Mouse (Mus musculus): ENCODE results near the gene Rac2. TPM values are rescaled to one million over a fixed set of nuclear protein-coding genes. Genes with fewer than 3 reads are reported as not detected.

Rac2 gene
- polyA plus RNA-seq, 1 experiment from 2014 or later = 6.7 TPM

DNA sequence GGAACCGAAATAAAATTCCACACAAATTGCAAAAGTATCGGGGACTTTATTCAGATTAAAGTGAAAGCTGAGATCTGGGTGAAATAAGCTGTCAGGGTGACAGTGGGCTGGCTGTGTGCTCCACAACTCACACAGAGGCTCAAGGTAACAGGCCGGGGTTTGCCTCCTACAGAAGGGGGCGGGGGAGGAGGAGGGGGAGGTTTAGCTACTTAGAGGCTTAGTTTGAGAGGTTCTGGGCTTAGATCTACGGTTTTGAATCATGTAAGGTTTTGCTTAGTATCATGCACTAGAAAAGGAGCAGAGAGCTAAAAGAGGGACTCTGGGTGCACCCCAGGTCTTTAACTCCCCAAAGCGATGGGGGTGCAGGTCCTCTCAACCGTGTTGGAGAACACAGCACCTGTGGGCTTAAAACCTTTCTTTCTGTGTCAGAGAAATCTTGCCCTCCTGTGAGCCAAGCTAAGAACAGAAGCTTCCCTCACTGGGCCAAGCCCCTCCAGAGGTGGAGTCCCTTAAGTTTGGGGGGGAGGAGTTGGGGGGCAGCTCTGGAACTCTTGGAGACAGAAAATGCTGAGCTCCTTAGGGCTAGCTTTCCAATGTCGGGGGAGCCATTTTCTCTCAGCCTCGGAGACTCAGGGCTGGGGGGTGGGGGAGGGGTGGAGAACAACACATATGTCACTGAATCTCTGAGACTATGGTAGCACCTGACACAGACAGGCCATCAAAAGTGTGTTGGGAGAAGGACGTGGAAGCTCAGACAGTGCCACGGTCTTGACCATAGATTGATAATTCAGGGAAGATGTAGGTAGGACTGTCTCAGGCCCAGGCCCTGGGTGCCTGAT lies 13.2 kb downstream of the Rac2 start:
- H3K9ac ChIP-seq (replicated peaks) = no peak overlapping the region
- no peaks in the 10 kb centered on the region for H3K9me3 ChIP-seq (replicated peaks)
- H3K4me2 ChIP-seq = no peak overlapping the region
- no peaks in the 10 kb centered on the region for H3K4me1 ChIP-seq
- H3K36me3 ChIP-seq = no peaks in the 10 kb centered on the region
- WGBS = 69% methylated on average over 11 of the region's 11 CpGs
- no peaks in the 10 kb centered on the region for H3K27me3 ChIP-seq (replicated peaks)
- ATAC-seq (ENCODE audit: low FRiP score) = no peak
- H3K4me3 ChIP-seq (replicated peaks) = no peak overlapping the region
- no peak overlapping the region for H3K27ac ChIP-seq (replicated peaks)

GRCm38 (mm10) chr15:78557693-78558535 lies 14.7 kb downstream of the Rac2 start:
- H3K27me3 ChIP-seq (replicated peaks) = no peaks in the 10 kb centered on the region
- ATAC-seq (ENCODE audit: low FRiP score) = no peak
- no peaks in the 10 kb centered on the region for H3K9me3 ChIP-seq (replicated peaks)
- H3K27ac ChIP-seq (replicated peaks) = no peak overlapping the region
- WGBS = 72% methylated on average over 10 of the region's 10 CpGs
- H3K4me2 ChIP-seq = no peak overlapping the region
- no peaks in the 10 kb centered on the region for H3K4me1 ChIP-seq
- no peaks in the 10 kb centered on the region for H3K36me3 ChIP-seq
- H3K4me3 ChIP-seq (replicated peaks) = no peak overlapping the region
- H3K9ac ChIP-seq (replicated peaks) = no peak overlapping the region

DNA sequence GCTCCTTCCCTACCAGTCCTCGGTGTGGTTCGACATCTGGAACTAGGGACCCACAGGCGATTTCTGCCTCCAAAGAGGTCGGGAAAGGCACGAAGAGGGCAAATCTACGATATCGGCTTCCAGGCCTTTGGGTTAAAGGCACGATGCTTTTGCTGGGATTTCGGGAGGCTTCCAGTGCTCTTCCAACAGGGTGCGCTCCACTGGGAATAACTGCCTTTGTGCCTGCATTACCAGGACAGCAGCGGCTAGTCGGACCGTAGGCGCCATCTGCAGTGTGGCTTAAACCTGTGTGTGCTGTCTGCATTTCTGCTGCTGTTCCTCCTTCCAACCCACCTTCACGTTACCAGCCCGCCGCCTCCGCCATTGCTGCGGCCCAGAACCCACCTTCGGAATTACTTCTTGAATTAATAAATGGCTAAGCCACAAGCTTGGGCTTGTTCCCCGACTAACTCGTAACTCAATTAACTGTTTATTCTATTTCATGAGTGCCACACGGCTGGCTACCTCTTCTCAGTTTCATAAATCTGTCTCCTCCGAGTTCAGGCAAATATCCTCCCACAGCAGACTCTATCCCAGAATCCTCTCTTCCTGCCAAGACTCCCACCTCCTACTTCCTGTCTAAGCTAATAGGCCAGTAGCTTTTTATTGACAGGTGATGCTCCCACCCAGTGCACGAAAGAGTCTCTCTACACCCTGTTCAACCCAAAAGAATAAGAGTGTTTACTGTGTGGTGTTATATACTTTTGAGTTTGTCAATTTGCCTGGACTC lies 17.9 kb downstream of the Rac2 start:
- H3K4me3 ChIP-seq (replicated peaks) = 0 out of 2 replicates have a peak overlapping the region, but pooled peaks have one; percentile 0
- H3K27me3 ChIP-seq (replicated peaks) = no peaks in the 10 kb centered on the region
- H3K9ac ChIP-seq (replicated peaks) = no peak overlapping the region
- peak overlapping the region; percentile 30; the same call in 1 of the 2 replicates for H3K4me2 ChIP-seq
- no peak for ATAC-seq (ENCODE audit: low FRiP score)
- no peaks in the 10 kb centered on the region for H3K4me1 ChIP-seq
- 62% methylated on average over 25 of the region's 25 CpGs for WGBS
- H3K27ac ChIP-seq (replicated peaks) = no peak overlapping the region
- no peaks in the 10 kb centered on the region for H3K36me3 ChIP-seq
- no peaks in the 10 kb centered on the region for H3K9me3 ChIP-seq (replicated peaks)

DNA sequence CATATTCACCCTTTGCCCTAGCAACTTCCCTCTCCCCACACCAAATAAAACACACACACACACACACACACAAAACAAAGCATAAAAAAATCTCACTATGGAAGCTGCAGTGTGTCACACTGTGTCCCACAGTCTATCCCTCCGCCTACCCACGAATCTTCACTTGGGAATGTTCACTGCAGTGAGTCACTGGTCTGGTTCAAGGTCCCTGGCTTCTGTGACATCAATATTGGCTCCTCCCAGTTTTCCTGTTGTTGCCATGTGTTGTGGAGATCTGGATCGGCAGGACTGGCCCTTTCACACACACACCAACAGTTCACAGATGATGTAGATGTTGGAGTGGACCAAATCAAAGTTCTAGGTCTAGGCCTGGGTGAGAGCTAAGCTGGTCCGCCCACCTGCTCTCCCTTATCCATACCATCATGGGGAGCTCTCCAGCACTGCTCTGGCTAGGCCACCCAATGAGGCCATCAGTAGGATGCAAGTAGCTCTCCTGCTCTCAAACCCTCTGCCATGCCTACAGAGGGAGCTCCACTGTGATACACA lies 23.3 kb downstream of the Rac2 start:
- 88% methylated on average over 4 of the region's 4 CpGs for WGBS
- no peaks in the 10 kb centered on the region for H3K9me3 ChIP-seq (replicated peaks)
- H3K4me2 ChIP-seq = no peak overlapping the region
- H3K4me1 ChIP-seq = peaks cover 14% of the 10 kb centered on the region
- H3K4me3 ChIP-seq (replicated peaks) = no peak overlapping the region
- H3K27ac ChIP-seq (replicated peaks) = no peak overlapping the region
- H3K27me3 ChIP-seq (replicated peaks) = no peaks in the 10 kb centered on the region
- ATAC-seq (ENCODE audit: low FRiP score) = no peak
- no peaks in the 10 kb centered on the region for H3K36me3 ChIP-seq
- no peak overlapping the region for H3K9ac ChIP-seq (replicated peaks)

GRCm38 (mm10) chr15:78548711-78549110 lies 23.9 kb downstream of the Rac2 start:
- 70% methylated on average over 8 of the region's 8 CpGs for WGBS
- peaks cover 15% of the 10 kb centered on the region for H3K4me1 ChIP-seq
- no peaks in the 10 kb centered on the region for H3K27me3 ChIP-seq (replicated peaks)
- no peak overlapping the region for H3K9ac ChIP-seq (replicated peaks)
- no peak for ATAC-seq (ENCODE audit: low FRiP score)
- no peaks in the 10 kb centered on the region for H3K9me3 ChIP-seq (replicated peaks)
- H3K4me3 ChIP-seq (replicated peaks) = no peak overlapping the region
- no peak overlapping the region for H3K27ac ChIP-seq (replicated peaks)
- no peak overlapping the region for H3K4me2 ChIP-seq
- no peaks in the 10 kb centered on the region for H3K36me3 ChIP-seq

DNA sequence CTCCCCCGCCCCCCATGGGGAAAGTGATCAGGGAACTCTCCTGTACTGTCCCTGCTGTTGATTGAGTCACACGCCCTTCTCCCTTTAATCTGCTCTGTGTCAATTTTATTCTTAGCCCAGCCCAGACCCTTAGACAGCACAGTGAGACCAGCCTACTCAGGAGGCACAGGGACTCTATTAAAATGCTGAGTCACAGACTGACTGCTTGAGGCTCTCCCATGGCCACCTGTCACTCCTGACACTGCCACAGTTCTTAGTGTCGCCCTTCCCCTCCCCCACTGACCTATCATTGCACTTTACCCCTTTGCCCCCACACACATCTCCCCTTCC lies 24.3 kb downstream of the Rac2 start:
- Histone ChIP-seq H3K4me3 (replicated peaks) (no peak overlapping the region), H3K9ac (replicated peaks) (no peak overlapping the region), H3K9me3 (replicated peaks) (no peaks in the 10 kb centered on the region), H3K27me3 (replicated peaks) (no peaks in the 10 kb centered on the region), H3K36me3 (no peaks in the 10 kb centered on the region), H3K4me1 (peaks cover 15% of the 10 kb centered on the region), H3K4me2 (no peak overlapping the region), H3K27ac (replicated peaks) (no peak overlapping the region)
- ATAC-seq (ENCODE audit: low FRiP score) = no peak
- WGBS = 13% methylated on average over 3 of the region's 3 CpGs

DNA sequence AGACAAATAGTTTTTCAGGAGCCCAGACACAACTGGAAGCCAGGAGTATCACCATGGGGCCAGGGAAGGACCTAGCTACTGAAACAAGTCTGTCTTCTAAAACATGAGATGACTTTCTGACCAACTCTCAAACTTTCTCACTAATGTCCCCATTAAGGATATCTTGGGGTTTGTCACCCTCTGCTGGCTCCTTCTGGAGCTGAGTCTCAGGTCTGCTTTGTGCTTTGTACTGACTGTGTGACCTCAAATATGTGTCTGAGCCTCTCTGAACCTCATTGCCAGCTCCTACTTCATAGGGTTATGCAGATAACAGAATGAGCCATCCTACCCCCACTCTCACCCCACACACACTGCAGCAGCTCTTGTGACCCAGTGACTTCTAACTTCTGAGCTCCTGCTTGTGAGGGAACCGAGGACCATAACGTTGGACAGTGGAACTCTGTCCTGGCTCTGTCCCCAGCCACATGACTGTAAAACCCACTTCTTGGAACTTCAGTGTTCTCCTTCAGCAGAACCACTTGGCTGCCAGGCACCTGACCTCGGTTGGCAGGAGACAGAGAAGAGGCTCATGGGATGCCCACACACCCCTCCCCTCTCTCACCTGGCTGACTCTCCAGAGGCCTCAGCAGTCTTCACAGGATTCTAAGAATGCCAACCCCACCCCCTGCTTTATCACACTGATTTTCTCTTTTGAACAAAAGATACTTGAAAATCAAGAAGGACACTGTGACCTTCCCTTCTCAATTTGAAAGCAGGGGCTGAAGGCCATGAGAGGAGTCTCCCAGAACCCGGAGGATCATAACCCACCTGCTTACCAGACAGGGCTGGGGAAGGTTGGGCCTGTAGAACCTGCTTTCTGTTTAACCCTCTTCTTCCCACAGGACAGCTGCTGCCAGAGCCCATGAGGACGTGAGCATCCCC lies 24.9 kb downstream of the Rac2 start:
- no peak for ATAC-seq (ENCODE audit: low FRiP score)
- H3K4me3 ChIP-seq (replicated peaks) = no peak overlapping the region
- no peak overlapping the region for H3K4me2 ChIP-seq
- H3K27me3 ChIP-seq (replicated peaks) = no peaks in the 10 kb centered on the region
- no peak overlapping the region for H3K27ac ChIP-seq (replicated peaks)
- WGBS = 57% methylated on average over 5 of the region's 5 CpGs
- no peaks in the 10 kb centered on the region for H3K36me3 ChIP-seq
- H3K9ac ChIP-seq (replicated peaks) = no peak overlapping the region
- H3K4me1 ChIP-seq = peaks cover 15% of the 10 kb centered on the region
- no peaks in the 10 kb centered on the region for H3K9me3 ChIP-seq (replicated peaks)

DNA sequence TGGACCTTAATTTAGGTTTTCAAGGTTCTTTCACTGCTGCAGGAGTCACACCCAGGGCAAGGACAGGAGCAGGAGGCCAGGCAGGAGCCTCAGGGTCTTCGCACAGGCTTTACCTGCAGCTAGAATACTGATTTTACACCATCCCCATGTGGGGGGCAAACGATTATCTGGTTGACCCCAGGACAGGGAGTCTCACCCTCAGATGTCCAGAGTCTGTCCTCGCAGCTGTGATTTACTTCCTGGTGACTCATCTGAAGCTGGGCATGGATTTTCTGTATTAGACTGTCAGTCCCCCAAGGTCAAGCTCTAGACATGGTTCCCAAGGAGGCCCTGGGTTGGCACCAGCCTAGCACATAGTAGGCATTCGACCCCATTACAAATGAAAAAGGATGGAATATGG lies 26.5 kb downstream of the Rac2 start:
- no peaks in the 10 kb centered on the region for H3K27me3 ChIP-seq (replicated peaks)
- no peaks in the 10 kb centered on the region for H3K36me3 ChIP-seq
- no peak overlapping the region for H3K4me3 ChIP-seq (replicated peaks)
- H3K9me3 ChIP-seq (replicated peaks) = no peaks in the 10 kb centered on the region
- 86% methylated on average over 4 of the region's 4 CpGs for WGBS
- H3K27ac ChIP-seq (replicated peaks) = no peak overlapping the region
- ATAC-seq (ENCODE audit: low FRiP score) = no peak
- no peak overlapping the region for H3K4me2 ChIP-seq
- peaks cover 28% of the 10 kb centered on the region for H3K4me1 ChIP-seq
- H3K9ac ChIP-seq (replicated peaks) = no peak overlapping the region

DNA sequence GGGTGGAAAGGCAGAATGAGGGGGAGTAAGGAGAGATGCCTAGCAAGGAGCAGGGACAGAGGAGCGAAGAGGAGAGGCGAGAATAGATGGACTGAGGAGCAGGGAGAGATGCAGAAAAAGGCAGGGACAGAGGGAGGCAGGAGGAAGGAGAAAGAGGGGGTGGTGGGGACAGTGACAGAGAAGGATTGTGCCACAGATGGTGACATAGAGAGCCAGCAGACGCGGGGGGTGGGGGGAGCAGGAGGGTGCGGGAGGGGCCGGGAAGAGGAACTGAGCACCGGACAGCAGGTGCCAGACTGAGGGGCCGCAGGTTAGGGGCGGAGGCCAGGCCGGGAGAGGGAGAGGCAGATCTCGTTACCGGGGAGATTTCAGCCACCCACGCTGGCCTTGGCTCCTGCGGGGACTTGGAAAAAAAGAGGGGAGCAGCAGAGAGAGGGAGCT lies 28.0 kb downstream of the Rac2 start, which contains the start of gene Sstr3:
Gene Sstr3 (minus strand): TSS at position 125 of the 441 bp plus-strand sequence.
- H3K4me3 ChIP-seq (replicated peaks) = 0 out of 2 replicates have a peak within 1 kb of the TSS, but pooled peaks have one; percentile 2
- H3K36me3 ChIP-seq = no peaks in the 10 kb centered on the region
- no peaks in the 10 kb centered on the region for H3K9me3 ChIP-seq (replicated peaks)
- peak within 1 kb of the TSS; percentile 40 for H3K9ac ChIP-seq (replicated peaks)
- 8% methylated on average over 14 of the region's 14 CpGs for WGBS
- peaks cover 28% of the 10 kb centered on the region for H3K4me1 ChIP-seq
- no peak; the same call in 1 of the 2 replicates for ATAC-seq (ENCODE audit: low FRiP score)
- peaks cover 3% of the 10 kb centered on the region; the same call in 1 of the 2 replicates for H3K27me3 ChIP-seq (replicated peaks)
- H3K27ac ChIP-seq (replicated peaks) = no peak within 1 kb of the TSS; the same call in 1 of the 2 replicates
- H3K4me2 ChIP-seq = peak within 1 kb of the TSS; percentile 40

- H3K4me2 ChIP-seq = peak overlapping the region; percentile 40; the same call in 1 of the 2 replicates
Measured at GRCm38 (mm10) chr15:78544041-78544440, 28.5 kb downstream of the Rac2 start.

More at GRCm38 (mm10) chr15:78544041-78544440, 28.5 kb downstream of the Rac2 start:
- no peak for ATAC-seq (ENCODE audit: low FRiP score)
- Histone ChIP-seq H3K27me3 (replicated peaks) (peaks cover 3% of the 10 kb centered on the region; the same call in 1 of the 2 replicates), H3K27ac (replicated peaks) (no peak overlapping the region), H3K36me3 (no peaks in the 10 kb centered on the region), H3K4me3 (replicated peaks) (no peak overlapping the region), H3K9me3 (replicated peaks) (no peaks in the 10 kb centered on the region), H3K4me1 (peaks cover 28% of the 10 kb centered on the region), H3K9ac (replicated peaks) (no peak overlapping the region)
- WGBS = 77% methylated on average over 15 of the region's 15 CpGs
